Mouse (Mus musculus) left cerebral cortex, postnatal 25 days (tissue): ENCODE measurements at regions not wholly inside any gene's neighbourhood (a gene's known extent, or its start where the extent isn't known, plus 50 kb on each side); places are given as distances from the start of the nearest gene placed in this dataset.

Source experiments
- DNase-seq, 2 experiments: peaks; one replicate each; pipeline ENCODE4 v3.0.0; 2022; ENCODE audit warnings: low spot score in 2 of 2, mixed read lengths in 1 of 2
- intact Hi-C: fragments of 180-260 bp; cut with DNase I; formaldehyde crosslinking; loops from one replicate; pipeline ENCODE4 v1.15.1; 2025

GRCm38 (mm10) chr3:54103098-54103497 lies 52.7 kb upstream of the Trpc4 start:
- DNase-seq, result peak in 1 of 2 experiments; percentile 60

GRCm38 (mm10) chr3:54083634-54084033 lies 72.2 kb upstream of the Trpc4 start:
- intact Hi-C loops, result no loop called here
- DNase-seq, result no peak

More at GRCm38 (mm10) chr3:54103098-54103497, 52.7 kb upstream of the Trpc4 start:
- intact Hi-C loops, result loop anchor here (5.0 kb wide), 1 partner anchor 211 kb away; no protein-coding TSS in a partner anchor

- intact Hi-C loops, result no loop called here
- DNase-seq, result no peak
These were observed 79.4 kb upstream of the Trpc4 start for GRCm38 (mm10) chr3:54076461-54076860.

GRCm38 (mm10) chr3:54060653-54061052 lies 95.2 kb upstream of the Trpc4 start:
- DNase-seq, result no peak
- intact Hi-C loops, result no loop called here

GRCm38 (mm10) chr3:54054376-54054775 lies 101.5 kb upstream of the Trpc4 start:
- no peak for DNase-seq

GRCm38 (mm10) chr3:54049370-54049769 lies 106.5 kb upstream of the Trpc4 start:
- peak; percentile 40 to 68 for DNase-seq
- intact Hi-C loops, result no loop called here

More at GRCm38 (mm10) chr3:54054376-54054775, 101.5 kb upstream of the Trpc4 start:
- intact Hi-C loops, result no loop called here

GRCm38 (mm10) chr3:54048091-54048670 lies 107.7 kb upstream of the Trpc4 start:
- intact Hi-C loops, result no loop called here

GRCm38 (mm10) chr3:54027365-54027764 lies 128.5 kb upstream of the Trpc4 start:
- no peak for DNase-seq
- intact Hi-C loops, result no loop called here

More at GRCm38 (mm10) chr3:54048091-54048670, 107.7 kb upstream of the Trpc4 start:
- DNase-seq, result no peak

- intact Hi-C loops, result no loop called here
- DNase-seq, result no peak
These were observed 135.6 kb upstream of the Trpc4 start for GRCm38 (mm10) chr3:54020196-54020595.

- intact Hi-C loops, result no loop called here
These were observed 137.7 kb upstream of the Trpc4 start for GRCm38 (mm10) chr3:54017943-54018649.

GRCm38 (mm10) chr3:54016877-54017276 lies 139.0 kb upstream of the Trpc4 start:
- intact Hi-C loops, result no loop called here
- no peak for DNase-seq

More at GRCm38 (mm10) chr3:54017943-54018649, 137.7 kb upstream of the Trpc4 start:
- DNase-seq, result no peak

GRCm38 (mm10) chr3:54011016-54011415 lies 144.8 kb upstream of the Trpc4 start:
- DNase-seq, result peak in 1 of 2 experiments; percentile 49
- intact Hi-C loops, result no loop called here

- no peak for DNase-seq
These were observed 129.4 kb upstream of the Ufm1 start for GRCm38 (mm10) chr3:53992993-53993392.

GRCm38 (mm10) chr3:53988796-53989195 lies 125.2 kb upstream of the Ufm1 start:
- peak; percentile 18 to 63 for DNase-seq
- intact Hi-C loops, result no loop called here

More at GRCm38 (mm10) chr3:53992993-53993392, 129.4 kb upstream of the Ufm1 start:
- intact Hi-C loops, result no loop called here

- intact Hi-C loops, result no loop called here
- peak; percentile 8 to 12 for DNase-seq
These were observed 124.6 kb upstream of the Ufm1 start for GRCm38 (mm10) chr3:53988256-53988655.

- intact Hi-C loops, result no loop called here
- no peak for DNase-seq
These were observed 123.7 kb upstream of the Ufm1 start for GRCm38 (mm10) chr3:53987316-53987715.

GRCm38 (mm10) chr3:53984743-53985550 lies 121.3 kb upstream of the Ufm1 start:
- no peak for DNase-seq
- intact Hi-C loops, result no loop called here

GRCm38 (mm10) chr3:53982311-53982710 lies 118.7 kb upstream of the Ufm1 start:
- no peak for DNase-seq
- intact Hi-C loops, result no loop called here

GRCm38 (mm10) chr3:53981585-53981984 lies 118.0 kb upstream of the Ufm1 start:
- no peak for DNase-seq
- intact Hi-C loops, result no loop called here

GRCm38 (mm10) chr3:53977379-53978080 lies 113.9 kb upstream of the Ufm1 start:
- intact Hi-C loops, result no loop called here
- no peak for DNase-seq
